Mouse (Mus musculus) stomach, postnatal 0 days (tissue): ENCODE measurements around the gene Sphk2. TPM values are rescaled to one million over a fixed set of nuclear protein-coding genes. Genes with fewer than 3 reads are reported as not detected.

Experiments
- ATAC-seq: fragments of 200-750 bp; cut with Nextera tagmentation; 2 replicates; pipeline ENCODE4 v1.8.0; 2017; ENCODE audit not compliant: low FRiP score, low TSS enrichment
- DNase-seq: peaks from one replicate; pipeline ENCODE4 v3.0.0-alpha.2; 2016; ENCODE audit warnings: low spot score
- H3K27ac ChIP-seq: fragments of 300-500 bp; sonication (generic); replicated peaks from 2 replicates; pipeline ENCODE4 v1.5.1; 2014; ENCODE audit warnings: mild to moderate bottlenecking, control low read depth
- H3K27me3 ChIP-seq: fragments of 300-500 bp; sonication (generic); 2 replicates; pipeline ENCODE4 v1.6.1; 2014; ENCODE audit warnings: low read length; ENCODE audit not compliant: control insufficient read depth, insufficient read depth
- H3K36me3 ChIP-seq: fragments of 300-500 bp; sonication (generic); 2 replicates; pipeline ENCODE4 v1.6.1; 2014; ENCODE audit warnings: low read length, mixed read lengths; ENCODE audit not compliant: control insufficient read depth, insufficient read depth
- H3K4me1 ChIP-seq: fragments of 300-500 bp; sonication (generic); replicated peaks from 2 replicates; pipeline ENCODE4 v1.6.1; 2014; ENCODE audit warnings: antibody characterized with exemption; ENCODE audit not compliant: control insufficient read depth, insufficient read depth
- H3K4me2 ChIP-seq: fragments of 300-500 bp; sonication (generic); replicated peaks from 2 replicates; pipeline ENCODE4 v1.6.1; 2014; ENCODE audit warnings: low read depth, mild to moderate bottlenecking, control low read depth, moderate library complexity
- H3K4me3 ChIP-seq: fragments of 300-500 bp; sonication (generic); 2 replicates; pipeline ENCODE4 v1.5.1; 2014; ENCODE audit warnings: low read depth, low read length, control low read depth
- H3K9ac ChIP-seq: fragments of 300-500 bp; sonication (generic); 2 replicates; pipeline ENCODE4 v1.6.1; 2014; ENCODE audit warnings: mild to moderate bottlenecking, low read length, control low read depth, mixed read lengths
- H3K9me3 ChIP-seq: fragments of 300-500 bp; sonication (generic); 2 replicates; pipeline ENCODE4 v1.6.1; 2016; ENCODE audit warnings: low read length; ENCODE audit not compliant: control insufficient read depth
- CTCF ChIP-seq: IDR thresholded peaks from 2 replicates; pipeline ENCODE4 v1.5.1; 2016; ENCODE audit warnings: antibody characterized with exemption, low read depth, mild to moderate bottlenecking, moderate library complexity
- EP300 ChIP-seq: optimal IDR thresholded peaks from 2 replicates; pipeline ENCODE3; 2016; ENCODE audit warnings: antibody characterized with exemption
- WGBS: fragments of 180-500 bp; shearing (Covaris S2); extraction: QIAGEN DNeasy Blood & Tissue Kit; methylation state at CpG from one replicate; pipeline ENCODE4 v1.1.7; 2014; 5-methylcytosine and 5-hydroxymethylcytosine counted together
- polyA plus RNA-seq: library from polyadenylated mRNA; unstranded; fragments of >200 nt; fragmentation: Nextera tagmentation; extraction: Ambion mirVana; gene quantifications from 2 replicates; pipeline ENCODE4 v1.2.1, GENCODE M21; 2015

The Sphk2 gene
- polyA plus RNA-seq, 1 experiment from 2014 or later, result 23.6 TPM

- WGBS, result 78% methylated on average over 11 of the region's 11 CpGs
- TF ChIP-seq CTCF (no peak), EP300 (no peak)
- no peaks in the 10 kb centered on the region for H3K36me3 ChIP-seq
- peaks cover 2% of the 10 kb centered on the region; the same call in 1 of the 2 replicates for H3K4me1 ChIP-seq
- no peaks in the 10 kb centered on the region for H3K27me3 ChIP-seq
- no peak overlapping the region for H3K4me2 ChIP-seq
- H3K9me3 ChIP-seq, result no peaks in the 10 kb centered on the region
- DNase-seq, result no peak
- no peak for ATAC-seq
- H3K4me3 ChIP-seq, result no peak overlapping the region
- no peak overlapping the region for H3K9ac ChIP-seq
- H3K27ac ChIP-seq, result peak overlapping the region; percentile 56; the same call in 1 of the 2 replicates
Measured at GRCm38 (mm10) chr7:45660746-45661478, 56.9 kb downstream of the Sphk2 start.

Other genes starting within 250 kb of the Sphk2 start
- 0.32 and 0.42 TPM in 2 replicates for gene Tulp2, start 236.1 kb downstream of the Sphk2 start, polyA plus RNA-seq
- not detected in 2 replicates for gene Gm45808, start 231.2 kb downstream of the Sphk2 start, polyA plus RNA-seq
- gene Dhdh, start 229.2 kb downstream of the Sphk2 start, polyA plus RNA-seq, result 1.1 and 1.3 TPM in 2 replicates
- 196 and 199 TPM in 2 replicates for gene Nucb1, start 207.6 kb downstream of the Sphk2 start, polyA plus RNA-seq
- 21.6 and 26.6 TPM in 2 replicates for gene Ppp1r15a, start 191.7 kb downstream of the Sphk2 start, polyA plus RNA-seq
- gene Plekha4, start 191.7 kb downstream of the Sphk2 start, polyA plus RNA-seq, result 7.9 and 8.0 TPM in 2 replicates
- 16.6 and 16.9 TPM in 2 replicates for gene Hsd17b14, start 163.1 kb downstream of the Sphk2 start, polyA plus RNA-seq
- 101 and 108 TPM in 2 replicates for gene Bcat2, start 147.8 kb downstream of the Sphk2 start, polyA plus RNA-seq
- gene Fgf21, start 102.5 kb downstream of the Sphk2 start, polyA plus RNA-seq, result 0.69 and 0.90 TPM in 2 replicates
- 1.8 and 2.3 TPM in 2 replicates for gene Fut1, start 100.7 kb downstream of the Sphk2 start, polyA plus RNA-seq
- gene Izumo1, start 96.2 kb downstream of the Sphk2 start, polyA plus RNA-seq, result 0.08 TPM in 2 replicates
- 5.4 and 6.3 TPM in 2 replicates for gene Rasip1, start 90.5 kb downstream of the Sphk2 start, polyA plus RNA-seq
- gene Mamstr, start 78.0 kb downstream of the Sphk2 start, polyA plus RNA-seq, result 4.6 and 5.5 TPM in 2 replicates
- 35.1 and 36.1 TPM in 2 replicates for gene Fut2, start 51.6 kb downstream of the Sphk2 start, polyA plus RNA-seq
- 0.41 and 0.45 TPM in 2 replicates for gene Ntn5, start 34.0 kb downstream of the Sphk2 start, polyA plus RNA-seq
- gene Sec1, start 23.6 kb downstream of the Sphk2 start, polyA plus RNA-seq, result 0.53 and 0.56 TPM in 2 replicates
- gene Car11, start 18.2 kb downstream of the Sphk2 start, polyA plus RNA-seq, result 2.7 and 4.4 TPM in 2 replicates
- 8.8 and 12.6 TPM in 2 replicates for gene Dbp, start 12.9 kb downstream of the Sphk2 start, polyA plus RNA-seq
- gene Rpl18, start 2.5 kb downstream of the Sphk2 start, polyA plus RNA-seq, result 893 and 919 TPM in 2 replicates
- gene Fam83e, start 3.2 kb upstream of the Sphk2 start, polyA plus RNA-seq, result 21.6 and 24.8 TPM in 2 replicates
- 0.39 and 0.56 TPM in 2 replicates for gene Spaca4, start 7.8 kb upstream of the Sphk2 start, polyA plus RNA-seq
- gene Lmtk3, start 65.7 kb upstream of the Sphk2 start, polyA plus RNA-seq, result 0.15 and 0.27 TPM in 2 replicates
- 83.2 and 87.1 TPM in 2 replicates for gene Sult2b1, start 66.7 kb upstream of the Sphk2 start, polyA plus RNA-seq
- 59.7 and 62.4 TPM in 2 replicates for gene Cyth2, start 96.6 kb upstream of the Sphk2 start, polyA plus RNA-seq
- gene Kcnj14, start 106.8 kb upstream of the Sphk2 start, polyA plus RNA-seq, result 0.22 TPM in 2 replicates
- 25.6 and 25.7 TPM in 2 replicates for gene Grwd1, start 112.9 kb upstream of the Sphk2 start, polyA plus RNA-seq
- 49.8 and 54.6 TPM in 2 replicates for gene Kdelr1, start 154.8 kb upstream of the Sphk2 start, polyA plus RNA-seq
- 0.35 and 0.38 TPM in 2 replicates for gene Grin2d, start 160.4 kb upstream of the Sphk2 start, polyA plus RNA-seq
- gene Syngr4, start 178.7 kb upstream of the Sphk2 start, polyA plus RNA-seq, result 0.46 and 0.79 TPM in 2 replicates
- 3.1 and 3.2 TPM in 2 replicates for gene Tmem143, start 178.9 kb upstream of the Sphk2 start, polyA plus RNA-seq
- 135 and 151 TPM in 2 replicates for gene Emp3, start 203.4 kb upstream of the Sphk2 start, polyA plus RNA-seq
- 1.7 and 2.3 TPM in 2 replicates for gene Ccdc114, start 206.1 kb upstream of the Sphk2 start, polyA plus RNA-seq